Mouse (Mus musculus): ENCODE data around the gene Ak8. TPM values are rescaled to one million over a fixed set of nuclear protein-coding genes. Genes with fewer than 3 reads are reported as not detected.

The Ak8 gene
- polyA plus RNA-seq (2014; fragmentation: Nextera tagmentation; extraction: Ambion mirVana) = 0.75 and 0.97 TPM in 2 replicates

GRCm38 (mm10) chr2:28699361-28700335 lies at the start of gene Ak8, which contains the start of gene Spaca9:
TSS of gene Ak8 (plus strand) at chr2:28700164.
TSS of gene Spaca9 (minus strand) at chr2:28699727.
- Histone ChIP-seq H3K27me3 (ENCODE audit: control insufficient read depth, insufficient read depth, low read length) (no peaks in the 10 kb centered on the region), H3K4me2 (ENCODE audit: low read depth, low read length) (peak within 1 kb of the TSS; percentile 81), H3K27ac (replicated peaks; ENCODE audit: low read depth, low read length) (no peak within 1 kb of the TSS; the same call in 1 of the 2 replicates), H3K36me3 (replicated peaks; ENCODE audit: control insufficient read depth, insufficient read depth, low read depth, low read length) (no peaks in the 10 kb centered on the region), H3K9me3 (replicated peaks; ENCODE audit: control insufficient read depth, low read length) (no peaks in the 10 kb centered on the region), H3K9ac (replicated peaks; ENCODE audit: low read length) (peak within 1 kb of the TSS; percentile 69), H3K4me3 (ENCODE audit: low read depth, low read length) (peak within 1 kb of the TSS; percentile 57), H3K4me1 (ENCODE audit: control insufficient read depth, insufficient read depth, low read length) (no peaks in the 10 kb centered on the region)
- ATAC-seq (replicated peaks; ENCODE audit: insufficient number of reproducible peaks, low FRiP score, low TSS enrichment, low read depth) = peak; percentile 81
- DNase-seq (ENCODE audit: low spot score) = peak; percentile 90
- WGBS = under 1% methylated on average over 53 of the region's 53 CpGs

- DNase-seq (ENCODE audit: low spot score) (no peak), ATAC-seq (replicated peaks; ENCODE audit: insufficient number of reproducible peaks, low FRiP score, low TSS enrichment, low read depth) (no peak)
- H3K9me3 ChIP-seq (replicated peaks; ENCODE audit: control insufficient read depth, low read length) = no peaks in the 10 kb centered on the region
- no peaks in the 10 kb centered on the region for H3K36me3 ChIP-seq (replicated peaks; ENCODE audit: control insufficient read depth, insufficient read depth, low read depth, low read length)
- H3K9ac ChIP-seq (replicated peaks; ENCODE audit: low read length) = no peak overlapping the region
- H3K4me1 ChIP-seq (ENCODE audit: control insufficient read depth, insufficient read depth, low read length) = no peaks in the 10 kb centered on the region
- no peaks in the 10 kb centered on the region for H3K27me3 ChIP-seq (ENCODE audit: control insufficient read depth, insufficient read depth, low read length)
- H3K4me3 ChIP-seq (ENCODE audit: low read depth, low read length) = no peak overlapping the region
- H3K27ac ChIP-seq (replicated peaks; ENCODE audit: low read depth, low read length) = no peak overlapping the region
- H3K4me2 ChIP-seq (ENCODE audit: low read depth, low read length) = no peak overlapping the region
Measured at GRCm38 (mm10) chr2:28650526-28650925, 49.4 kb upstream of the Ak8 start.

GRCm38 (mm10) chr2:28653351-28653750 lies 46.6 kb upstream of the Ak8 start:
- no peak overlapping the region for H3K4me3 ChIP-seq (ENCODE audit: low read depth, low read length)
- H3K9ac ChIP-seq (replicated peaks; ENCODE audit: low read length) = no peak overlapping the region
- ATAC-seq (replicated peaks; ENCODE audit: insufficient number of reproducible peaks, low FRiP score, low TSS enrichment, low read depth) (no peak), DNase-seq (ENCODE audit: low spot score) (no peak)
- no peaks in the 10 kb centered on the region for H3K36me3 ChIP-seq (replicated peaks; ENCODE audit: control insufficient read depth, insufficient read depth, low read depth, low read length)
- H3K27ac ChIP-seq (replicated peaks; ENCODE audit: low read depth, low read length) = no peak overlapping the region
- H3K27me3 ChIP-seq (ENCODE audit: control insufficient read depth, insufficient read depth, low read length) = no peaks in the 10 kb centered on the region
- WGBS = 97% methylated on average over 7 of the region's 7 CpGs
- no peaks in the 10 kb centered on the region for H3K4me1 ChIP-seq (ENCODE audit: control insufficient read depth, insufficient read depth, low read length)
- H3K4me2 ChIP-seq (ENCODE audit: low read depth, low read length) = no peak overlapping the region
- H3K9me3 ChIP-seq (replicated peaks; ENCODE audit: control insufficient read depth, low read length) = no peaks in the 10 kb centered on the region

- Histone ChIP-seq H3K27ac (replicated peaks; ENCODE audit: low read depth, low read length) (no peak overlapping the region), H3K4me2 (ENCODE audit: low read depth, low read length) (no peak overlapping the region), H3K9me3 (replicated peaks; ENCODE audit: control insufficient read depth, low read length) (no peaks in the 10 kb centered on the region), H3K27me3 (ENCODE audit: control insufficient read depth, insufficient read depth, low read length) (no peaks in the 10 kb centered on the region), H3K36me3 (replicated peaks; ENCODE audit: control insufficient read depth, insufficient read depth, low read depth, low read length) (no peaks in the 10 kb centered on the region), H3K4me3 (ENCODE audit: low read depth, low read length) (no peak overlapping the region), H3K4me1 (ENCODE audit: control insufficient read depth, insufficient read depth, low read length) (no peaks in the 10 kb centered on the region), H3K9ac (replicated peaks; ENCODE audit: low read length) (no peak overlapping the region)
- ATAC-seq (replicated peaks; ENCODE audit: insufficient number of reproducible peaks, low FRiP score, low TSS enrichment, low read depth) (no peak), DNase-seq (ENCODE audit: low spot score) (peak; percentile 45)
- WGBS = 71% methylated on average over 2 of the region's 2 CpGs
Measured at GRCm38 (mm10) chr2:28654295-28654694, 45.7 kb upstream of the Ak8 start.

GRCm38 (mm10) chr2:28656216-28656615 lies 43.7 kb upstream of the Ak8 start:
- no peak overlapping the region for H3K4me2 ChIP-seq (ENCODE audit: low read depth, low read length)
- peaks cover 2% of the 10 kb centered on the region; the same call in 1 of the 2 replicates for H3K36me3 ChIP-seq (replicated peaks; ENCODE audit: control insufficient read depth, insufficient read depth, low read depth, low read length)
- no peak overlapping the region for H3K27ac ChIP-seq (replicated peaks; ENCODE audit: low read depth, low read length)
- H3K4me3 ChIP-seq (ENCODE audit: low read depth, low read length) = no peak overlapping the region
- H3K4me1 ChIP-seq (ENCODE audit: control insufficient read depth, insufficient read depth, low read length) = no peaks in the 10 kb centered on the region
- H3K9ac ChIP-seq (replicated peaks; ENCODE audit: low read length) = no peak overlapping the region
- ATAC-seq (replicated peaks; ENCODE audit: insufficient number of reproducible peaks, low FRiP score, low TSS enrichment, low read depth) (no peak), DNase-seq (ENCODE audit: low spot score) (no peak)
- no peaks in the 10 kb centered on the region for H3K27me3 ChIP-seq (ENCODE audit: control insufficient read depth, insufficient read depth, low read length)
- WGBS = 76% methylated on average over 8 of the region's 8 CpGs
- H3K9me3 ChIP-seq (replicated peaks; ENCODE audit: control insufficient read depth, low read length) = no peaks in the 10 kb centered on the region

GRCm38 (mm10) chr2:28662891-28663290 lies 37.1 kb upstream of the Ak8 start:
- Histone ChIP-seq H3K36me3 (replicated peaks; ENCODE audit: control insufficient read depth, insufficient read depth, low read depth, low read length) (peaks cover 2% of the 10 kb centered on the region), H3K4me2 (ENCODE audit: low read depth, low read length) (no peak overlapping the region), H3K4me3 (ENCODE audit: low read depth, low read length) (no peak overlapping the region), H3K27ac (replicated peaks; ENCODE audit: low read depth, low read length) (no peak overlapping the region), H3K27me3 (ENCODE audit: control insufficient read depth, insufficient read depth, low read length) (no peaks in the 10 kb centered on the region), H3K9me3 (replicated peaks; ENCODE audit: control insufficient read depth, low read length) (no peaks in the 10 kb centered on the region), H3K9ac (replicated peaks; ENCODE audit: low read length) (no peak overlapping the region), H3K4me1 (ENCODE audit: control insufficient read depth, insufficient read depth, low read length) (no peaks in the 10 kb centered on the region)
- no peak for DNase-seq (ENCODE audit: low spot score)
- WGBS = 85% methylated on average over 3 of the region's 3 CpGs
- ATAC-seq (replicated peaks; ENCODE audit: insufficient number of reproducible peaks, low FRiP score, low TSS enrichment, low read depth) = no peak

- no peaks in the 10 kb centered on the region for H3K27me3 ChIP-seq (ENCODE audit: control insufficient read depth, insufficient read depth, low read length)
- no peak for DNase-seq (ENCODE audit: low spot score)
- H3K36me3 ChIP-seq (replicated peaks; ENCODE audit: control insufficient read depth, insufficient read depth, low read depth, low read length) = no peaks in the 10 kb centered on the region; the same call in none of the 2 replicates
- H3K27ac ChIP-seq (replicated peaks; ENCODE audit: low read depth, low read length) = no peak overlapping the region
- no peak for ATAC-seq (replicated peaks; ENCODE audit: insufficient number of reproducible peaks, low FRiP score, low TSS enrichment, low read depth)
- H3K4me2 ChIP-seq (ENCODE audit: low read depth, low read length) = no peak overlapping the region
- H3K9ac ChIP-seq (replicated peaks; ENCODE audit: low read length) = no peak overlapping the region
- 85% methylated on average over 3 of the region's 3 CpGs for WGBS
- no peaks in the 10 kb centered on the region for H3K9me3 ChIP-seq (replicated peaks; ENCODE audit: control insufficient read depth, low read length)
- no peak overlapping the region for H3K4me3 ChIP-seq (ENCODE audit: low read depth, low read length)
- no peaks in the 10 kb centered on the region for H3K4me1 ChIP-seq (ENCODE audit: control insufficient read depth, insufficient read depth, low read length)
Measured at GRCm38 (mm10) chr2:28665818-28666217, 34.1 kb upstream of the Ak8 start.

- ATAC-seq (replicated peaks; ENCODE audit: insufficient number of reproducible peaks, low FRiP score, low TSS enrichment, low read depth) = no peak
- no peak overlapping the region for H3K27ac ChIP-seq (replicated peaks; ENCODE audit: low read depth, low read length)
- 77% methylated on average over 2 of the region's 2 CpGs for WGBS
- no peaks in the 10 kb centered on the region for H3K27me3 ChIP-seq (ENCODE audit: control insufficient read depth, insufficient read depth, low read length)
- H3K36me3 ChIP-seq (replicated peaks; ENCODE audit: control insufficient read depth, insufficient read depth, low read depth, low read length) = no peaks in the 10 kb centered on the region; the same call in 1 of the 2 replicates
- no peak overlapping the region for H3K4me2 ChIP-seq (ENCODE audit: low read depth, low read length)
- H3K9ac ChIP-seq (replicated peaks; ENCODE audit: low read length) = no peak overlapping the region
- no peaks in the 10 kb centered on the region for H3K9me3 ChIP-seq (replicated peaks; ENCODE audit: control insufficient read depth, low read length)
- DNase-seq (ENCODE audit: low spot score) = no peak
- H3K4me1 ChIP-seq (ENCODE audit: control insufficient read depth, insufficient read depth, low read length) = no peaks in the 10 kb centered on the region
- no peak overlapping the region for H3K4me3 ChIP-seq (ENCODE audit: low read depth, low read length)
Measured at GRCm38 (mm10) chr2:28671438-28671837, 28.5 kb upstream of the Ak8 start.
